Mouse (Mus musculus): ENCODE results near the gene Cdc37l1. TPM values are rescaled to one million over a fixed set of nuclear protein-coding genes. Genes with fewer than 3 reads are reported as not detected.
"Not testable (repeated sequence)": the region's sequence is repeated elsewhere in the genome, so short reads cannot be mapped to it uniquely, and the experiment has no call there.

The Cdc37l1 gene
- total RNA-seq, 2 experiments from 2014 or later, result 91.4 to 99.5 TPM

- intact Hi-C loops (cut with DNase I), result no loop called here
Measured at GRCm38 (mm10) chr19:28995366-28995765, 5.2 kb downstream of the Cdc37l1 start.

GRCm38 (mm10) chr19:28997976-28998630, 8.0 kb downstream of the Cdc37l1 start:
- intact Hi-C loops (cut with DNase I), result no loop called here
- DNase-seq (ENCODE audit: low spot score in 2 of 2), result no peak

More at GRCm38 (mm10) chr19:28995366-28995765, 5.2 kb downstream of the Cdc37l1 start:
- DNase-seq (ENCODE audit: low spot score in 2 of 2), result no peak

GRCm38 (mm10) chr19:29000321-29000720, 10.2 kb downstream of the Cdc37l1 start:
- intact Hi-C loops (cut with DNase I); DNase-seq (ENCODE audit: low spot score in 2 of 2): not testable (repeated sequence)

- DNase-seq (ENCODE audit: low spot score in 2 of 2), result no peak
- intact Hi-C loops (cut with DNase I), result no loop called here
Measured at GRCm38 (mm10) chr19:29008069-29008706, 18.0 kb downstream of the Cdc37l1 start.

- no peak for DNase-seq (ENCODE audit: low spot score in 2 of 2)
- intact Hi-C loops (cut with DNase I), result no loop called here
Measured at GRCm38 (mm10) chr19:29009046-29009445, 18.9 kb downstream of the Cdc37l1 start.

GRCm38 (mm10) chr19:29011355-29011990, 21.3 kb downstream of the Cdc37l1 start:
- intact Hi-C loops (cut with DNase I), result no loop called here
- DNase-seq (ENCODE audit: low spot score in 2 of 2), result no peak

- intact Hi-C loops (cut with DNase I), result no loop called here
- no peak for DNase-seq (ENCODE audit: low spot score in 2 of 2)
Measured at GRCm38 (mm10) chr19:29014466-29015055, 24.4 kb downstream of the Cdc37l1 start.

- DNase-seq (ENCODE audit: low spot score in 2 of 2), result no peak
Measured at GRCm38 (mm10) chr19:29015410-29016203, 25.5 kb downstream of the Cdc37l1 start.

GRCm38 (mm10) chr19:29016204-29016765, 26.1 kb downstream of the Cdc37l1 start:
- DNase-seq (ENCODE audit: low spot score in 2 of 2), result no peak
- intact Hi-C loops (cut with DNase I), result no loop called here

More at GRCm38 (mm10) chr19:29015410-29016203, 25.5 kb downstream of the Cdc37l1 start:
- intact Hi-C loops (cut with DNase I), result no loop called here

- intact Hi-C loops (cut with DNase I), result no loop called here
- DNase-seq (ENCODE audit: low spot score in 2 of 2), result no peak
Measured at GRCm38 (mm10) chr19:29016786-29017185, 26.6 kb downstream of the Cdc37l1 start.

GRCm38 (mm10) chr19:29019647-29020046, 29.5 kb downstream of the Cdc37l1 start:
- intact Hi-C loops (cut with DNase I), result no loop called here
- DNase-seq (ENCODE audit: low spot score in 2 of 2), result no peak

GRCm38 (mm10) chr19:29021754-29022345, 31.7 kb downstream of the Cdc37l1 start:
- DNase-seq (ENCODE audit: low spot score in 2 of 2), result no peak
- intact Hi-C loops (cut with DNase I), result no loop called here

- peak; percentile 37 to 60 for DNase-seq (ENCODE audit: low spot score in 2 of 2)
- intact Hi-C loops (cut with DNase I), result no loop called here
Measured at GRCm38 (mm10) chr19:29024391-29024947, 34.3 kb downstream of the Cdc37l1 start.

GRCm38 (mm10) chr19:29031788-29032187, 41.6 kb downstream of the Cdc37l1 start:
- no peak for DNase-seq (ENCODE audit: low spot score in 2 of 2)
- intact Hi-C loops (cut with DNase I), result no loop called here

- no peak for DNase-seq (ENCODE audit: low spot score in 2 of 2)
- intact Hi-C loops (cut with DNase I), result no loop called here
Measured at GRCm38 (mm10) chr19:29032662-29033061, 42.5 kb downstream of the Cdc37l1 start.

- no peak for DNase-seq (ENCODE audit: low spot score in 2 of 2)
- intact Hi-C loops (cut with DNase I), result no loop called here
Measured at GRCm38 (mm10) chr19:29037026-29037425, 46.9 kb downstream of the Cdc37l1 start.

GRCm38 (mm10) chr19:29037541-29037940, 47.4 kb downstream of the Cdc37l1 start:
- intact Hi-C loops (cut with DNase I), result no loop called here

GRCm38 (mm10) chr19:29039334-29039733, 49.2 kb downstream of the Cdc37l1 start:
- intact Hi-C loops (cut with DNase I), result no loop called here

More at GRCm38 (mm10) chr19:29037541-29037940, 47.4 kb downstream of the Cdc37l1 start:
- no peak for DNase-seq (ENCODE audit: low spot score in 2 of 2)

GRCm38 (mm10) chr19:29040206-29040605, 50.1 kb downstream of the Cdc37l1 start:
- DNase-seq (ENCODE audit: low spot score in 2 of 2), result no peak
- intact Hi-C loops (cut with DNase I), result no loop called here

More at GRCm38 (mm10) chr19:29039334-29039733, 49.2 kb downstream of the Cdc37l1 start:
- DNase-seq (ENCODE audit: low spot score in 2 of 2), result no peak
